Mouse (Mus musculus) midbrain, embryonic 16.5 days (tissue): ENCODE data around the gene Nt5dc2. TPM values are rescaled to one million over a fixed set of nuclear protein-coding genes. Genes with fewer than 3 reads are reported as not detected.

Source experiments
- ATAC-seq: fragments of 200-750 bp; cut with Nextera tagmentation; 2 replicates; pipeline ENCODE4 v1.8.0; 2017; ENCODE audit warnings: moderate TSS enrichment
- H3K27ac ChIP-seq: fragments of 300-500 bp; sonication (generic); 2 replicates; pipeline ENCODE4 v1.5.1; 2014; ENCODE audit warnings: mild to moderate bottlenecking, low read length, mixed read lengths
- H3K27me3 ChIP-seq: fragments of 300-500 bp; sonication (generic); 2 replicates; pipeline ENCODE4 v1.6.1; 2014; ENCODE audit warnings: low read depth, low read length, mixed read lengths; ENCODE audit not compliant: control insufficient read depth, insufficient read depth
- H3K36me3 ChIP-seq: fragments of 300-500 bp; sonication (generic); 2 replicates; pipeline ENCODE4 v1.6.1; 2014; ENCODE audit warnings: mild to moderate bottlenecking, low read length, moderate library complexity, mixed read lengths; ENCODE audit not compliant: control insufficient read depth, insufficient read depth
- H3K4me1 ChIP-seq: fragments of 300-500 bp; sonication (generic); 2 replicates; pipeline ENCODE4 v1.6.1; 2014; ENCODE audit warnings: mild to moderate bottlenecking, low read length, mixed read lengths; ENCODE audit not compliant: control insufficient read depth, insufficient read depth
- H3K4me2 ChIP-seq: fragments of 300-500 bp; sonication (generic); 2 replicates; pipeline ENCODE4 v1.6.1; 2014; ENCODE audit warnings: mild to moderate bottlenecking, low read length, mixed read lengths
- H3K4me3 ChIP-seq: fragments of 300-500 bp; sonication (generic); 2 replicates; pipeline ENCODE4 v1.5.1; 2014; ENCODE audit warnings: low read depth, mild to moderate bottlenecking, low read length, moderate library complexity, mixed read lengths
- H3K9ac ChIP-seq: fragments of 300-500 bp; sonication (generic); 2 replicates; pipeline ENCODE4 v1.6.1; 2014; ENCODE audit warnings: low read depth, low read length, mixed read lengths
- H3K9me3 ChIP-seq: fragments of 300-500 bp; sonication (generic); replicated peaks from 2 replicates; pipeline ENCODE4 v1.6.1; 2014; ENCODE audit warnings: mild to moderate bottlenecking, low read length, mixed read lengths; ENCODE audit not compliant: control insufficient read depth, poor library complexity, severe bottlenecking
- WGBS: fragments of 180-500 bp; shearing (Covaris S2); extraction: QIAGEN DNeasy Blood & Tissue Kit; methylation state at CpG from one replicate; pipeline ENCODE4 v1.1.7; 2014; 5-methylcytosine and 5-hydroxymethylcytosine counted together
- polyA plus RNA-seq: library from polyadenylated mRNA; unstranded; fragments of >200 nt; fragmentation: Nextera tagmentation; extraction: Ambion mirVana; gene quantifications from 2 replicates; pipeline ENCODE4 v1.2.1, GENCODE M21; 2015

Nt5dc2 gene
- polyA plus RNA-seq, 1 experiment from 2014 or later: 170 TPM

DNA sequence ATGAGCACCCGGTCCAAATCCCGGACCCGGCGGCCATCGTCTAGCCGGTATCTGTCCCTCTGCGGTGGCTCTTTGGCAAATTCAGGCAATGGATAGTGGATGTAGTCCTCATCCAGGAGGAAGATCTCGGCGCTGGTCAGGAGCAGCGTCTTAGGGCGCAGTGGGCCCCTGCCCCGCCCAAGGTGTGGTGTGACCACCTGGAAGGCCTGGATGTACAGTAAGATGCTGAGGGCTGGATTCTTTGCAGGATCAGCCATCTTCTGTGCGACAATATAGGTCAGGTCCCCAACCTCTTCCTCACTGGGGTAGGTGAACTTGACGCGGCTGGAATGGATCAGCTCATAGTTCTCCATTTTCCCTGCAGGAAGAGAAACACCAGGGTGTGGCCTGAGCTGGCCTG lies 41.0 kb downstream of the Nt5dc2 start:
- no peak overlapping the region for H3K4me3 ChIP-seq
- H3K4me2 ChIP-seq: no peak overlapping the region
- H3K9me3 ChIP-seq: no peaks in the 10 kb centered on the region
- no peak overlapping the region for H3K9ac ChIP-seq
- H3K27ac ChIP-seq: no peak overlapping the region
- H3K27me3 ChIP-seq: no peaks in the 10 kb centered on the region
- 96% methylated on average over 15 of the region's 15 CpGs for WGBS
- H3K4me1 ChIP-seq: no peaks in the 10 kb centered on the region
- peaks cover 58% of the 10 kb centered on the region for H3K36me3 ChIP-seq
- no peak for ATAC-seq

DNA sequence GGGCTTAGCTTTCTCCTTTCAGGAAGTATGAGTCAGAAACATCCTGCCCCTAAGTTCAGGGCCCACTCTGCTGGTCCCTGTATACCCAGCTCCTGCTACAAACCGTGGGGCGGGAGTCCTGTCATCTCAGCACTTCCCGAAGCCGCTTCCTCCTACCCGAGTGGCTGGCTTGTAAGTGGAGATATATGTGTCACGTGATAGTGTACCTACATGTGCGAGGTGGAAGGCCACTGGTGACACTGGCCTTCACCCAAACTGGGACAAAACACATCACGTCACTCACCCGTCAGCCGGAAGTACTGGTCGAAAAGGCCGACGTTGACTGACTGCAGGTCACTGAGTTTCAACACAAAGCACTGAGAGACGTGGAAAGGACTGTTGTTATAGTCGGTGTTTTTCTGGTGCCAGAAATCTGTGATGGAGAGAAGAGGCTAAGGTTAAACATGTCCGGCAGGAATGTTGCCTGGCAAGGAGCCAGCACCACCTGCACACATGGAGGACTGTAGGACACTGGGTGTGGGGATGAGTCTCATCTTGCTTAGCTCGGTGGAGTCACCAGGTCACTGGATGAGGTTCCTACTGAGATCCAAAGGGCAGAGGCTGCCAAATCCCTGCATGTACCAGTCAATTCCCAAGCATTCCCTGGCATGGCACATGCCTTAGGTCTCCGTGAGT lies 42.1 kb downstream of the Nt5dc2 start:
- H3K4me1 ChIP-seq: no peaks in the 10 kb centered on the region
- H3K9ac ChIP-seq: no peak overlapping the region
- H3K4me3 ChIP-seq: no peak overlapping the region
- no peak for ATAC-seq
- no peaks in the 10 kb centered on the region for H3K27me3 ChIP-seq
- no peak overlapping the region for H3K4me2 ChIP-seq
- H3K36me3 ChIP-seq: peaks cover 68% of the 10 kb centered on the region
- no peak overlapping the region for H3K27ac ChIP-seq
- no peaks in the 10 kb centered on the region for H3K9me3 ChIP-seq
- WGBS: 90% methylated on average over 18 of the region's 18 CpGs

DNA sequence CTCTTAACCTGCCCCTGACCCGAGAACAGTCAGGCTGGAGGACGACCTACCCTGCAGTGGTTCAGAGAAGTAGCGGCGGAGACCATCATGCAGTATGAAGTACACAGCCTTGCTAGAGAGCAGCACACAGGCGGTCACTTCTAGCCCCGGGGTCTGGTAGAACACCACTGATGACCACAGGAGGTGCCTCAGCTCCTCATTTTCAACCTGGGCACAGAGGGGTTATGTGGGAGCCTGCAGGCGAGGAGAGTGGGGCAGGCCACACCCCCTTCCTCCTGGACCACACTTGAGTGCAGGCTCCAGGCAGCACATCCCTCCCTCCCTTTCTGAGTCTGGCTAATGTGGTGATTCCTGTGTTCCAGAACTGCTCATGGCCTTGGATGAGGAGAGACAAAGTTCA lies 42.7 kb downstream of the Nt5dc2 start:
- no peak overlapping the region for H3K4me2 ChIP-seq
- WGBS: 93% methylated on average over 7 of the region's 7 CpGs
- no peak for ATAC-seq

DNA sequence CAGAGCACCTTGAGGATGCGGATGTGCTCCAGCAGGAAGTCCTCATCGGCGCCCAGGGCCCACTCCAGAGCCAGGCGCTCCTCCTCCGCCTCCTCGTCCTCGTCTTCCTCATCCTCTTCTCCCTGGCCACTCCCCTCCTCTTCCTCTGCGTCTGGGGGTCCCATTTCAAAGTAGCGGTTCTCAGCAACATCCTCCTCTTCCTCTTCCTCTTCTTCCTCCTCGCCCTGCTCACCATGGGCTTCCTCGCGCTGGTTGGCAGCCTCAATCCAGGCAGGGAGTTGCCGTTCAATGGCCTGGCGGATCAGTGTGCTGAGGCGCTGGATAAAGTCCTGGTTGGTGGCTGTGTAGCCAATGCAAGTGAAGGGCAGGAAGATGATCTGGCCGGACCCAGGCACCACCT lies 46.4 kb downstream of the Nt5dc2 start:
- Histone ChIP-seq H3K4me2 (no peak overlapping the region), H3K4me1 (no peaks in the 10 kb centered on the region), H3K4me3 (no peak overlapping the region), H3K9ac (no peak overlapping the region), H3K27me3 (no peaks in the 10 kb centered on the region), H3K36me3 (peaks cover 79% of the 10 kb centered on the region), H3K27ac (no peak overlapping the region), H3K9me3 (no peaks in the 10 kb centered on the region)
- ATAC-seq: no peak
- 92% methylated on average over 16 of the region's 16 CpGs for WGBS

More for the DNA sequence above, 42.7 kb downstream of the Nt5dc2 start:
- Histone ChIP-seq H3K4me3 (no peak overlapping the region), H3K4me1 (no peaks in the 10 kb centered on the region), H3K27ac (no peak overlapping the region), H3K36me3 (peaks cover 71% of the 10 kb centered on the region), H3K9ac (no peak overlapping the region), H3K9me3 (no peaks in the 10 kb centered on the region), H3K27me3 (no peaks in the 10 kb centered on the region)

DNA sequence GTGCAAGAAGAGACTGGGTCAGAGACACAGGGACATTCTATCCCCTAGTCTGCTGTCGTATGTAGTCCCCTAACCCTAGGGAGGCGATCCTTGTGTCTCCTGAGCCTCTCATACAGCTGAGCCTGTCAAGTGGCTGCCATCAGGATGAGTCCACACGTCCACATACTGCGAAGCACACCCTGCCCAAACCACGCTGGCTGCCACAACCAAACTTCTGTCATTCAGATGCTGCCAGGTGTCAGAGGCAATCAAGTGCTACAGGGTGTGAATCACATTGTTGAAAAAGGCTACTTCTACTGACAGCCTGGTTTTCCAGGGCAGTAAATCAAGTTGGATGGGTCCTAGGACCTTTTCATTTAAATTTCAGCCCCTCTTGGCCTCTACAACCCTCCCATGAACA lies 46.9 kb downstream of the Nt5dc2 start:
- no peaks in the 10 kb centered on the region for H3K4me1 ChIP-seq
- H3K4me2 ChIP-seq: no peak overlapping the region
- no peaks in the 10 kb centered on the region for H3K9me3 ChIP-seq
- no peaks in the 10 kb centered on the region for H3K27me3 ChIP-seq
- no peak for ATAC-seq
- 97% methylated on average over 5 of the region's 5 CpGs for WGBS
- H3K4me3 ChIP-seq: no peak overlapping the region
- H3K27ac ChIP-seq: no peak overlapping the region
- H3K36me3 ChIP-seq: peaks cover 76% of the 10 kb centered on the region
- H3K9ac ChIP-seq: no peak overlapping the region

DNA sequence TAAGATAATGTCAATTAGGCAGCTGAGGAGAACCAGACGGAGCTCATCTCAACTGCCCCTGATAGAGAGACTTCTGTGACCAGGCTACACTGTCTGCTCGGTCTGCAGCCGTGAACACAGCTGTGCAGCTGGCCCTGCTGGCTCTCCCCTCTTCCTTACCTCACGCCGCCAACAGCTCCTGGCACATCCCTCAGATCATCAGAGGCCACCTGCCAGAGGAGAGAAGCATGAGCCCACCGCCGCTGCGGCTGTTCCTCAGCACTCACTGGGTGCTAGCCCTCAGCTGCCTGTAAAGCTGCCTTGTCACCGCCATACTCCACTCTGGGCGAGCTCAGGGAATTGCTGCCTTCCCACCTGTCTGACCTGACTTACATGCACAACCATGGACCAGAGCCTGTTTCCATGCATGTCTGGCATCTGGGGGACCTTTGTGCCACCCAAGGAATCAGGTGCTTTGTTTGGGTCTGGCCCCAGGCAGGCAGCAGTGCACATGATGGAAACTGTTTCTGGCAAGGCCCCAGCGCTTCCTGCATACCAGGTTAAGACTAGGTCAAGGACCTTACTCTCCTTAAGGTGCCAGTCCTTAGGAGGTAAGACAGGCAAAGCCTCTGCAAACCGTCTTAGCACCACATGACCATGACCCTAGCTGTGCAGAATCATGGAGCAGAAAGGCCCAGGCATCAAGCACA lies 49.0 kb downstream of the Nt5dc2 start:
- no peaks in the 10 kb centered on the region for H3K9me3 ChIP-seq
- ATAC-seq: no peak
- no peak overlapping the region for H3K9ac ChIP-seq
- H3K27ac ChIP-seq: no peak overlapping the region
- H3K4me3 ChIP-seq: no peak overlapping the region
- no peaks in the 10 kb centered on the region for H3K27me3 ChIP-seq
- WGBS: 93% methylated on average over 12 of the region's 12 CpGs
- no peaks in the 10 kb centered on the region for H3K4me1 ChIP-seq
- peaks cover 74% of the 10 kb centered on the region for H3K36me3 ChIP-seq
- no peak overlapping the region for H3K4me2 ChIP-seq

DNA sequence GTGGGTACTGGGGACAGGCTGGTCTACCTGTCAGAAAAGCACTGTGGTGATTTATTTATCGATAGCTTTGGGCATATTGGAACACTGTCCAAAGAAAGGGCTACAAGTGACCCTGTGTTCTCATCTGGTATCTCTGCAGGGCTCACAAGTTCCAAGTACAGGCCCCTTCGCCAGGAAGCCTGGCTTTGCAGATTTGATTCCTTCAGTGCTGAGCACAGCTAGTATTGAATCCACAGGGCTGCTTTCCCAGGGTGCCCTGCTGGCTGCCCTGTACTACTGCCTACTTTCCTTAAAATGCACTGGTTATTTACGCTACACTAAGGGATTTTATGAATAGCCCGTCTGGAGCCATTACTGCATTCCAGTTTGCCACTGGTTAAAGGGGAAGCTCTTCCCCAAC lies 50.7 kb downstream of the Nt5dc2 start:
- no peak for ATAC-seq
- H3K9ac ChIP-seq: no peak overlapping the region
- H3K27ac ChIP-seq: no peak overlapping the region
- H3K36me3 ChIP-seq: peaks cover 69% of the 10 kb centered on the region
- no peak overlapping the region for H3K4me2 ChIP-seq
- no peaks in the 10 kb centered on the region for H3K27me3 ChIP-seq
- no peak overlapping the region for H3K4me3 ChIP-seq
- 89% methylated on average over 4 of the region's 4 CpGs for WGBS
- H3K4me1 ChIP-seq: no peaks in the 10 kb centered on the region
- H3K9me3 ChIP-seq: no peaks in the 10 kb centered on the region

DNA sequence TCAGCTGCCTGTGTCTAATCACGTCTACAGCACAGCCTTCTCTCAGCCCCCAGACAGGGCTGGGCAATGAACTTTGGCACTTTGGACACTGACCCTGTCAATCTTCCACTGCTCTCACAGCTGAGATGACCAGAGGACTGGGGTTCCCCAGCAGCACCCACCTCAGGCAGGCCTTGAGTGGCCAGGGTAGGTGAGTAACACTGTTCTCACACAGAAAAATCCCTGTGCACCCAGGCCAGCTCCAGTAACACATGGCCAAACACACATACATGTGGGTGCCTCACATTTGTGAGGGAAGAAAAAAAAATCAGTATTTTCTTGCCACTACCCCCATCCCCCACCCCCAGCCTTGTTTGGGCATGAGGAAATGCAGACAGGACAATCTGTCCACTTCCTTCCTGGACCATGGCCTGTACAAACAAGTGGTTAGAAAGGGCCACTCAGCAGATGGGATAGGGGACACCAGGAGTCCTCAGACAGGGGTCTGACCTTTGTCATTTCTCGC lies 52.0 kb downstream of the Nt5dc2 start:
- H3K4me3 ChIP-seq: no peak overlapping the region

DNA sequence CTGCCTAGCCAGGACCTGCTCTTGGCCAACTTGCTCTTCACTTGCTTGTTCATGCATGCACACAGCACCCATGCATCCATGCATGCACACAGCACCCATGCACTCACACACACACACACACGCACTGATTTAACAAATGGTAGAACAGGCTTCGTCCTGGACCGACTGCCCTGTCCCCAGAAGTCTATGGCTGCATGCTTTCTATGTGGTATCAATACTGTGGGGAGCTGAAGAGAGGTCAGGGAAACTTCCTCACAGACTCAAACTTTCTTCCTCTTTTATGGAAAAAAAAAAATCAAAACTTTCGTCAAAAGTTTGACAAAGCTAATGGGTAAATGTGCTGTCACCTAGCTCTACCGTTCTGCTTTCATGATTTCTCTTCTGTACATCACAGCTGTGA lies 52.7 kb downstream of the Nt5dc2 start:
- Histone ChIP-seq H3K27me3 (no peaks in the 10 kb centered on the region), H3K9me3 (no peaks in the 10 kb centered on the region), H3K4me3 (no peak overlapping the region), H3K27ac (no peak overlapping the region), H3K9ac (no peak overlapping the region), H3K4me2 (no peak overlapping the region), H3K36me3 (peaks cover 70% of the 10 kb centered on the region), H3K4me1 (peaks cover 1% of the 10 kb centered on the region; the same call in 1 of the 2 replicates)
- no peak for ATAC-seq
- 93% methylated on average over 5 of the region's 5 CpGs for WGBS

More for the DNA sequence above, 52.0 kb downstream of the Nt5dc2 start:
- no peaks in the 10 kb centered on the region for H3K9me3 ChIP-seq
- no peak for ATAC-seq
- no peak overlapping the region for H3K9ac ChIP-seq
- H3K4me1 ChIP-seq: no peaks in the 10 kb centered on the region
- H3K27ac ChIP-seq: no peak overlapping the region
- no peaks in the 10 kb centered on the region for H3K27me3 ChIP-seq
- no peak overlapping the region for H3K4me2 ChIP-seq
- 71% methylated on average over 2 of the region's 2 CpGs for WGBS
- peaks cover 69% of the 10 kb centered on the region for H3K36me3 ChIP-seq
